Mouse (Mus musculus): ENCODE measurements at regions not wholly inside any gene's neighbourhood (a gene's known extent, or its start where the extent isn't known, plus 50 kb on each side); places are given as distances from the start of the nearest gene placed in this dataset.

- DNase-seq = no peak
These were observed 171.9 kb upstream of the Steap4 start for GRCm38 (mm10) chr5:7788406-7788805.

- no peak for DNase-seq
These were observed 171.1 kb upstream of the Steap4 start for GRCm38 (mm10) chr5:7789126-7789525.

GRCm38 (mm10) chr5:7820592-7820991, 139.7 kb upstream of the Steap4 start:
- DNase-seq = no peak

GRCm38 (mm10) chr5:7821700-7822099, 138.6 kb upstream of the Steap4 start:
- no peak for DNase-seq

- DNase-seq = no peak
These were observed 130.6 kb upstream of the Steap4 start for GRCm38 (mm10) chr5:7829618-7830017.

- no peak for DNase-seq
These were observed 126.4 kb upstream of the Steap4 start for GRCm38 (mm10) chr5:7833812-7834211.

- DNase-seq = no peak
These were observed 97.2 kb upstream of the Steap4 start for GRCm38 (mm10) chr5:7863047-7863446.

GRCm38 (mm10) chr5:7866041-7866641, 94.1 kb upstream of the Steap4 start:
- DNase-seq = no peak

- DNase-seq = no peak
These were observed 60.7 kb upstream of the Steap4 start for GRCm38 (mm10) chr5:7899537-7899936.
